Mouse (Mus musculus) hindbrain, postnatal 0 days (tissue): ENCODE measurements at regions not wholly inside any gene's neighbourhood (a gene's known extent, or its start where the extent isn't known, plus 50 kb on each side); places are given as distances from the start of the nearest gene placed in this dataset.

Experiments used
- ATAC-seq: fragments of 200-750 bp; cut with Nextera tagmentation; 2 replicates; pipeline ENCODE4 v1.8.0; 2017; ENCODE audit warnings: mild to moderate bottlenecking, moderate TSS enrichment, moderate library complexity
- DNase-seq: peaks from one replicate; pipeline ENCODE4 v3.0.0-alpha.2; 2015; ENCODE audit warnings: low spot score
- H3K27ac ChIP-seq: fragments of 300-500 bp; sonication (generic); 2 replicates; pipeline ENCODE4 v1.5.1; 2014; ENCODE audit warnings: mild to moderate bottlenecking
- H3K27me3 ChIP-seq: fragments of 300-500 bp; sonication (generic); 2 replicates; pipeline ENCODE4 v1.6.1; 2014; ENCODE audit warnings: low read length, mixed read lengths; ENCODE audit not compliant: insufficient read depth
- H3K36me3 ChIP-seq: fragments of 300-500 bp; sonication (generic); 2 replicates; pipeline ENCODE4 v1.6.1; 2014; ENCODE audit warnings: low read length, mixed read lengths; ENCODE audit not compliant: insufficient read depth
- H3K4me1 ChIP-seq: fragments of 300-500 bp; sonication (generic); 2 replicates; pipeline ENCODE4 v1.6.1; 2014; ENCODE audit warnings: antibody characterized with exemption, low read length, mixed read lengths; ENCODE audit not compliant: insufficient read depth
- H3K4me2 ChIP-seq: fragments of 300-500 bp; sonication (generic); 2 replicates; pipeline ENCODE4 v1.6.1; 2014; ENCODE audit warnings: low read depth, mild to moderate bottlenecking, low read length, moderate library complexity, mixed read lengths
- H3K4me3 ChIP-seq: fragments of 300-500 bp; sonication (generic); 2 replicates; pipeline ENCODE4 v1.5.1; 2014; ENCODE audit warnings: low read length
- H3K9ac ChIP-seq: fragments of 300-500 bp; sonication (generic); replicated peaks from 2 replicates; pipeline ENCODE4 v1.6.1; 2014; ENCODE audit warnings: mild to moderate bottlenecking, low read length, moderate library complexity, mixed read lengths
- H3K9me3 ChIP-seq: fragments of 300-500 bp; sonication (generic); 2 replicates; pipeline ENCODE4 v1.6.1; 2016; ENCODE audit warnings: low read length, mixed read lengths
- CTCF ChIP-seq: IDR thresholded peaks from 2 replicates; pipeline ENCODE4 v1.5.1; 2016; ENCODE audit warnings: antibody characterized with exemption, control low read depth, low read depth
- WGBS: fragments of 180-500 bp; shearing (Covaris S2); extraction: QIAGEN DNeasy Blood & Tissue Kit; methylation state at CpG from one replicate; pipeline ENCODE4 v1.1.7; 2014; 5-methylcytosine and 5-hydroxymethylcytosine counted together

- Histone ChIP-seq H3K4me3 (no peak overlapping the region), H3K9me3 (no peaks in the 10 kb centered on the region), H3K4me2 (no peak overlapping the region), H3K4me1 (0 out of 2 replicates have a peak, but pooled peaks cover under 1% of the 10 kb centered on the region), H3K9ac (no peak overlapping the region), H3K27ac (no peak overlapping the region), H3K27me3 (no peaks in the 10 kb centered on the region), H3K36me3 (no peaks in the 10 kb centered on the region)
- 63% methylated on average over 7 of the region's 7 CpGs for WGBS
- ATAC-seq (no peak), DNase-seq (no peak)
- TF ChIP-seq CTCF = no peak
Measured at GRCm38 (mm10) chr14:68447240-68447923, 846.7 kb downstream of the Synb start.

- Histone ChIP-seq H3K36me3 (no peaks in the 10 kb centered on the region), H3K4me1 (no peaks in the 10 kb centered on the region), H3K27ac (no peak overlapping the region), H3K9me3 (no peaks in the 10 kb centered on the region), H3K4me2 (no peak overlapping the region), H3K27me3 (no peaks in the 10 kb centered on the region), H3K9ac (no peak overlapping the region), H3K4me3 (no peak overlapping the region)
- TF ChIP-seq CTCF = no peak
- DNase-seq (no peak), ATAC-seq (no peak)
- 35% methylated on average over 9 of the region's 9 CpGs for WGBS
Measured at GRCm38 (mm10) chr14:68433326-68433725, 860.8 kb downstream of the Synb start.

- ATAC-seq = no peak
Measured at GRCm38 (mm10) chr14:68432111-68432510, 862.0 kb downstream of the Synb start.

GRCm38 (mm10) chr14:68427235-68427634, 866.9 kb downstream of the Synb start:
- Histone ChIP-seq H3K4me3 (no peak overlapping the region), H3K27ac (no peak overlapping the region), H3K27me3 (no peaks in the 10 kb centered on the region), H3K4me2 (no peak overlapping the region), H3K36me3 (no peaks in the 10 kb centered on the region), H3K9ac (no peak overlapping the region), H3K9me3 (no peaks in the 10 kb centered on the region), H3K4me1 (no peaks in the 10 kb centered on the region)
- 79% methylated on average over 1 of the region's 1 CpGs for WGBS
- ATAC-seq (no peak), DNase-seq (no peak)
- TF ChIP-seq CTCF = no peak

More at GRCm38 (mm10) chr14:68432111-68432510, 862.0 kb downstream of the Synb start:
- no peak overlapping the region for H3K4me2 ChIP-seq
- no peak for DNase-seq
- H3K4me1 ChIP-seq = no peaks in the 10 kb centered on the region
- H3K27ac ChIP-seq = no peak overlapping the region
- H3K27me3 ChIP-seq = no peaks in the 10 kb centered on the region
- 82% methylated on average over 2 of the region's 2 CpGs for WGBS
- no peaks in the 10 kb centered on the region for H3K36me3 ChIP-seq
- no peak for TF ChIP-seq CTCF
- H3K4me3 ChIP-seq = no peak overlapping the region
- H3K9me3 ChIP-seq = no peaks in the 10 kb centered on the region
- no peak overlapping the region for H3K9ac ChIP-seq

GRCm38 (mm10) chr14:68392440-68392839, 901.7 kb downstream of the Synb start:
- DNase-seq (no peak), ATAC-seq (no peak)
- no peaks in the 10 kb centered on the region for H3K4me1 ChIP-seq
- no peak overlapping the region for H3K27ac ChIP-seq
- H3K36me3 ChIP-seq = no peaks in the 10 kb centered on the region
- H3K9me3 ChIP-seq = no peaks in the 10 kb centered on the region
- 85% methylated on average over 1 of the region's 1 CpGs for WGBS
- H3K27me3 ChIP-seq = no peaks in the 10 kb centered on the region
- no peak overlapping the region for H3K4me3 ChIP-seq
- H3K9ac ChIP-seq = no peak overlapping the region
- no peak for TF ChIP-seq CTCF
- no peak overlapping the region for H3K4me2 ChIP-seq

GRCm38 (mm10) chr14:68391875-68392274, 902.2 kb downstream of the Synb start:
- no peak overlapping the region for H3K9ac ChIP-seq
- no peak overlapping the region for H3K4me3 ChIP-seq
- H3K9me3 ChIP-seq = no peaks in the 10 kb centered on the region
- DNase-seq (peak; percentile 33), ATAC-seq (no peak)
- TF ChIP-seq CTCF = no peak
- WGBS = 17% methylated on average over 3 of the region's 3 CpGs
- no peaks in the 10 kb centered on the region for H3K27me3 ChIP-seq
- no peaks in the 10 kb centered on the region for H3K4me1 ChIP-seq
- H3K36me3 ChIP-seq = no peaks in the 10 kb centered on the region
- H3K4me2 ChIP-seq = no peak overlapping the region
- no peak overlapping the region for H3K27ac ChIP-seq

- Histone ChIP-seq H3K36me3 (no peaks in the 10 kb centered on the region), H3K4me3 (no peak overlapping the region), H3K27ac (peak overlapping the region; percentile 17; the same call in 1 of the 2 replicates), H3K27me3 (no peaks in the 10 kb centered on the region), H3K9ac (no peak overlapping the region), H3K4me1 (no peaks in the 10 kb centered on the region), H3K9me3 (no peaks in the 10 kb centered on the region), H3K4me2 (no peak overlapping the region)
- no peak for TF ChIP-seq CTCF
- DNase-seq = no peak
- WGBS = 54% methylated on average over 7 of the region's 7 CpGs
- ATAC-seq = no peak
Measured at GRCm38 (mm10) chr14:68381741-68382140, 912.4 kb downstream of the Synb start.
